Mouse (Mus musculus): ENCODE data around the gene Atp5g2. TPM values are rescaled to one million over a fixed set of nuclear protein-coding genes. Genes with fewer than 3 reads are reported as not detected.

The Atp5g2 gene
- 3.5 TPM for total RNA-seq (2023)

GRCm38 (mm10) chr15:102672215-102673071 is at the start of gene Atp5g2:
Atp5g2 (minus strand) TSS chr15:102672352.

GRCm38 (mm10) chr15:102624970-102625686 is 47.0 kb downstream of the Atp5g2 start, which contains the start of the genes Gm28047 and Atf7:
Gm28047 (minus strand) TSS chr15:102625067.
Atf7 (minus strand) TSS chr15:102625464.

Other genes with a start within 250 kb of the Atp5g2 start
- 0.74 TPM for gene Amhr2, start 227.0 kb downstream of the Atp5g2 start, total RNA-seq (2023)
- gene Prr13, start 213.3 kb downstream of the Atp5g2 start, total RNA-seq (2023) = 45.7 TPM
- 825 TPM for gene Pcbp2, start 201.8 kb downstream of the Atp5g2 start, total RNA-seq (2023)
- 25.0 TPM for gene Gm10337, start 168.6 kb downstream of the Atp5g2 start, total RNA-seq (2023)
- gene Map3k12, start 155.3 kb downstream of the Atp5g2 start, total RNA-seq (2023) = 5.8 TPM
- 58.2 TPM for gene Tarbp2, start 154.2 kb downstream of the Atp5g2 start, total RNA-seq (2023)
- gene Npff, start 147.4 kb downstream of the Atp5g2 start, total RNA-seq (2023) = 22.5 TPM
- gene Gm28047, start 47.3 kb downstream of the Atp5g2 start, total RNA-seq (2023) = not detected
- 119 TPM for gene Atf7, start 46.9 kb downstream of the Atp5g2 start, total RNA-seq (2023)
- 51.2 TPM for gene Calcoco1, start 49.8 kb upstream of the Atp5g2 start, total RNA-seq (2023)
- gene Hoxc13, start 248.8 kb upstream of the Atp5g2 start, total RNA-seq (2023) = not detected

All from CD4-positive naive resting alpha-beta T cell, adult 57 days (primary cell).